Mouse (Mus musculus): ENCODE data around the gene Il18r1.
A peak's percentile ranks its signal among the peaks of the same experiment; 100 is the strongest.

Il18r1 gene

GRCm38 (mm10) chr1:40465477-40466430, at the start of gene Il18r1:
Gene Il18r1, plus strand, starts transcription at chr1:40465552.
- no peak for DNase-seq (ENCODE audit: low spot score)

DNA sequence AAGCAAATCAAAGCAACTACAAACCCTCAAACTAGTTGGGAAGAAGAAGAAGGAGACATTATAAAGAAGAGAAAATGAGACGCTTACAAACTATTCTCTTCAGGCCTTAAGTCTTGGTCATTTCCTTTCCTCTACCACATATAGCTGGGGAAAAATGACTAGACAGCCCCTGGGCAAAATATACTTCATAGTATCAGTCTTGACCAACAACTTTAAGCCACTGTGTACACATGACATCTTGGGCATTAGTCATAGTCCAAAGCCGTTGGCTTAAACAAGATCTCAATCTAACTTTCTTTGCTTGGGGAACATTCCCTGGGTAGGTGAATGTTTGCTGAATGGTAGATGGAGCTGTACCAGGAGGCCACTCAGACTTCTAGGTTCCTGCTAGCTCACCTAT, 48.3 kb upstream of the Il18r1 start:
- no peak for DNase-seq (ENCODE audit: low spot score)

DNA sequence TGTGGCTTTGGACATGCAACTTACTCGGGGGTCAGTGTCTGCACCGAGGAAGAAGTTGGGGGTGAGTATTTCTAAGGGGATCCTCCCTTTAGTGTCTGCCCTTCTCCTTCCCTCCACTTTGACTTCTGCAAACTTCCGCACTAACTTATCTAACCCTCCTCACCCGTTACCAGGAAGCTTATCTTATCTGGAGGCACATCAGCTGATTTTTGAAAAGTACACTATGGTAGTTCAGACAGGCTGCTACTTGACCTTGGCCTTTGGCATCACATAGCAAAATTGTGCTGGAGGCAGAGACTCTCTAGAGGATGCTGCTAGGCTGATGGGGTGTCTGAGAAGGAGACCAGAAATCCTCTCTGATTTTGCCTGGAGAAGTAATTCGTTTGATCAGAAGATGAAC, 46.8 kb upstream of the Il18r1 start:
- DNase-seq (ENCODE audit: low spot score) = no peak

- DNase-seq (ENCODE audit: low spot score) = no peak
These were observed 41.5 kb upstream of the Il18r1 start for GRCm38 (mm10) chr1:40423892-40424291.

- DNase-seq (ENCODE audit: low spot score) = no peak
These were observed 38.1 kb upstream of the Il18r1 start for GRCm38 (mm10) chr1:40427270-40427669.

GRCm38 (mm10) chr1:40427901-40428300, 37.5 kb upstream of the Il18r1 start:
- DNase-seq (ENCODE audit: low spot score) = no peak

GRCm38 (mm10) chr1:40428910-40429675, 36.3 kb upstream of the Il18r1 start, which contains the start of gene Il1rl1:
Gene Il1rl1, plus strand, starts transcription at chr1:40429570.
- no peak for DNase-seq (ENCODE audit: low spot score)

DNA sequence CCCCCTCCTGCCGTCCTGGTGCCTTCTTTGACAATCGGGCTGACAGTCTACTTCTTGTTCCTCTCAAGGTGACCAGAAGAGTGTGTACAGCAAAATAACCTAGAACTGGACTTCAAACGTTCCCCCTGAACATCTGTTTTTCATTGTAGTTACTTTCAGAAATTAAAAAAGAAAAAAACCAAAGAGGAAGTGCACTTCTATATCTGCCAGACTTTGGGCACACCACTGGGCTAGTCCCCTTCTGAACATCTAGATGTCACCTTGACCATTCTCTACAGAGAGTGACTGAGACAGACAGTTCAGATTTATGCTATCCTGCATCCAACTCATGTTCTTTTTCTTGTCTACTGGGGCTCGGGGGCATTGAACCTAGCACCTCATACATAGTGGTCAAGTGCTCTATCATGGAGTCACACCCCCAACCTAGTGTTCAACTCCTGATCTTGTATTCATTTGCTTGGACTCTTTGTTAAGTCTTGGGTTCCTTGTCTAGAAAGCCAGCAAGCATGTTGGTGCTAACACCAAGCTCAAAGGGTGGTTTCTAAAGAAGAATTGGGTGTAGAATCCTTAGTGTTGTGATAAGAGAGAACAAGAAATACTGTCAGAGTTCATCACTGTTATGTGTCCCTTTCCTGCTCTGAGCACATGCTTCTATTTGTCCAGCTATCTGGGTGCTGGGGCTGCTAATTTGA, 35.1 kb upstream of the Il18r1 start:
- no peak for DNase-seq (ENCODE audit: low spot score)

DNA sequence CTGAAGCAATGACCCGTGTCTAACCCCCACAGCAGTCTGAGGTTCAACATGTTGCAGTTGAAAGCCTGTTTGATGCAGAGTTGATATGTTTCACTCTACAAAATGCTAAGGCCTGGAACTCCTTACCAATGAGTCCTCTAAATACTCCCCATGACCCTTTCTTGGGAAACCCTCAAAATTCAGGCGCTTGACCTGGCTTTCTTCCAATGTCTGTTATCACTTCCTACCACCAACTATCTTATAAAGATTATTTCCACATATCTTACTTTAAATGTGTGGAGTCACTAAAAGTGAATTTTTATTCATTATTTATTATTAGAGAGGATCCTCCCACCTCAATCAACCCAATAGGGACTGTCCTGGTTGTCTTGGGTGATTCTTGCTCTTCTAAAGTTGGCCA, 33.2 kb upstream of the Il18r1 start:
- no peak for DNase-seq (ENCODE audit: low spot score)

- no peak for DNase-seq (ENCODE audit: low spot score)
These were observed 29.4 kb upstream of the Il18r1 start for GRCm38 (mm10) chr1:40435936-40436335.

DNA sequence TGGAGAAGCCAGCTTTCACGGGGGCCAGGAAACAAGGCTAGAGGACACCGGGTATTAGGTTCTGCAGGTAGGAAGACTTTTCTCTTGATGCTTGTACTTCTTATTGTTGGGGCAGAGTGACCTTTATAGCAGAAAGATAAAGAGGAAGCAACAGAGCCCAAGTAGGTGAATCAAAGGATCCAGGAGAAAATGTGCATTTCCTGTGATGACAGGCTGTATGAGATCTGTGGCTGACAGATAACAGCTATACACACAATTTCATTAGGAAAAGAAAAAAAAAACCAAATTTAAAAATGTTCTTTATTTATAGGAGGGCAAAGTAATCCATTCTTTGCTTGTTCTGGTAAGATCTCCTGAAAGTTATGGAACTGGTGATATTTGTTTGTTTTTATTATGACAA, 28.0 kb upstream of the Il18r1 start:
- DNase-seq (ENCODE audit: low spot score) = no peak

DNA sequence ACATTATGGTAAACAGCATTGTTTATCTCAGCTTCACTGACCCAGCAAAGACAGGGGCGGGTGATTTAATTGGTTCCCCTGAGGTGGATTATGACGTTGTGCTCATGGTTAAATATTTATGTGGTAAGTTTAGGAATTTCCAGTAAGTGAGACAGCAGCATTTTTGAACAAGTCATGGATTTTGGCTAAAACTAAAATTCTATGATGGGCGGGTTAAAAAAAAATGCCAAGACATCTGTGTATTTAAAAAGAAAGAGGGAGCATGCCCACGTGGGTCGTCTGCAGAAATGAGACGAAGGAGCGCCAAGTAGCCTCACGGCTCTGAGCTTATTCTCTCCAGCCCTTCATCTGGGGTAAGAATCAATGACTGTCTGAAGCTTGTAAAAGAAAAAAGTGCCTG, 25.8 kb upstream of the Il18r1 start:
- DNase-seq (ENCODE audit: low spot score) = no peak

- DNase-seq (ENCODE audit: low spot score) = peak; percentile 9
These were observed 20.6 kb upstream of the Il18r1 start for GRCm38 (mm10) chr1:40444800-40445199.

DNA sequence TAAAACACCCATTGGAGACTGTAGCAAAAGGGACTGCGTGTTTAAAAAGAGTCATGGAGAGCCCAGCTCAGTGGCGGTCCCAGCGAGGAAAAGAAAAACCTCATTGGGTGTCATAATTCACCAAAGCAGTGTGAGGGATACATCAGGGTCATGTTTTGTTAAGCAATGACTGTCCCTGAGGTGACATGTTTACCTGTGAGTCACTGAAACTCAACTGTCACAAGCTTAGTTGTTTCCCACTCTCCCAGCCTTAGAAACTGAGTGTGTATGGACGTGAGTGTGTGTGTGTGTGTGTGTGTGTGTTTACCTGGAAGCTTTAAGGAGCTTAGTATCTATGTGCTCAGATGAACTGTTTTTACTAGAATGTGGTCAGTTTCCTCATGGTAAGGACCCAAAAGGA, 2.0 kb downstream of the Il18r1 start:
- DNase-seq (ENCODE audit: low spot score) = no peak

DNA sequence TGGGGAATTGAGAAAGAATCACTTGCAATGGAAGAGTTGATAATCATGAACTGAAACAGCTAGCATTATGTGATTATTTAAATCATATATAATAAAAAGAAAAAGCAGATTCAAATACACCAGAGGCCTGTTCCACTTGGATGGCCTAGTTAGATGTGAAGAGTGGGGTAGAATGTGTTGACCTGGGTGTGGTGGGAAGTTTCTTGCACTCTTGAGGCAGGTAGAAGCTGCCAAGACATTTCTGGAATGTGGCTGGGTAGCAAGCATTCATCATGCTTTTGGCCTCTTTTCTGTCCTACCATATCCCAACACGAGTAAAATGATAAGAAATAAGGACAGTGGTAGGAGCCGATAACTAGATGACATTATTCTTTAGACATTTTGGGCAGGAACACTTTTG, 3.5 kb downstream of the Il18r1 start:
- DNase-seq (ENCODE audit: low spot score) = no peak

DNA sequence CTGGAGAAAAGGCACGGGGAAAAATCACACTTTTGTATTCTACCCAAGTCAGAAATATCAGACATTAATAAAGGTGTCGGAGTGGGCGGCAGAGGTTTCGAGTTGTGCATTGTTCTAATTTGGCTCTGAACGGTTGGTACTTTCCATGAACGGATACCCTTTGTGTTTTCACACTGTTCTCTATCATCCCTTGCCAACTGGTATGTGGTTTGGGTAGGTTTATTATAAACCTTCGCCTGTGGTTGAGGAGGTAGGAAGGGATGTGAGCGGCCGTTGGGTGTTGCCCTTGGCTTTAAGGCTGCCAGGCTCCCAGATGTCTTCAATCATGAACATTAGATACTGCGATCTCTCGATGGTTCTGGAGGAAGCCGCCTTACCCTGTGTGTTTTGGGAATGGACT, 4.5 kb downstream of the Il18r1 start:
- no peak for DNase-seq (ENCODE audit: low spot score)

GRCm38 (mm10) chr1:40472401-40472800, 7.0 kb downstream of the Il18r1 start:
- no peak for DNase-seq (ENCODE audit: low spot score)

GRCm38 (mm10) chr1:40473640-40474039, 8.3 kb downstream of the Il18r1 start:
- no peak for DNase-seq (ENCODE audit: low spot score)

DNA sequence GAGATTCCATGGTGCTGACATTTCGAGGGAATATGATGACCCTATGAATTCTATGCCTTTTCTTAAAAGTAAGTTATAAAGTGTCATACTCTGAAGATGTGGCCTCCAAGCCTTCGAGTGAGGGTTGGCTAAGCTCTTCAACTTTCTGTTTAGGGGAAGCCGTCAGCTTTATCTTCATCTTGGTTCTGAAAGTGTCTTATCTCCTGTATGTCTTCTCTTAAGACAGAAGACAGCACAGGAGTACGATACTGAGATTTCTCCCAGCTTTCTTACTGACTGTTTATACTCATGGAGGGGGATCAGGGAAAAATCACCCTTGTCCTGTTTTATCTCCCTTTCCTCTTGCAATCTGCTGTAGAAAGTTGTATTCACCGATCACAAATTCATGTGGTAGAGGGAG, 9.0 kb downstream of the Il18r1 start:
- no peak for DNase-seq (ENCODE audit: low spot score)

DNA sequence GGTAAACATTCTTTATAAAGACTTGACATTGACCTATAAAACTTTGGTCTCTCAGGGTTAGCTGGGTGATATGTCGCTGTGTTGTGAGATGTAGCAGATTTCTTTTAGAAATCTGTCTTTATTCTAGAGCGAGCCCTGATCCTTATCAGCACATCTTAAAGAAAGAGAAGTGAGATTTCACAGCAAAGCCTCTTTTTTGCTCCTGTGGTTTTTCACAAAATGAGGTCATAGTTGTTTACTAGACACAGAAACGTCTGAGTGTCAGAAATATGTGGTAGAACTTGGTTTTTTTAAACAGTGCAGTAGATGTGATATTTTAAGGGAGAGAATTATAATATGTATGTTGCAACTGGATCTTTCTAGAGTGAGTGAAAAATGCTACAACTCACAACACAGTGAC, 10.3 kb downstream of the Il18r1 start:
- DNase-seq (ENCODE audit: low spot score) = peak; percentile 5

- no peak for DNase-seq (ENCODE audit: low spot score)
These were observed 11.4 kb downstream of the Il18r1 start for GRCm38 (mm10) chr1:40476756-40477155.

DNA sequence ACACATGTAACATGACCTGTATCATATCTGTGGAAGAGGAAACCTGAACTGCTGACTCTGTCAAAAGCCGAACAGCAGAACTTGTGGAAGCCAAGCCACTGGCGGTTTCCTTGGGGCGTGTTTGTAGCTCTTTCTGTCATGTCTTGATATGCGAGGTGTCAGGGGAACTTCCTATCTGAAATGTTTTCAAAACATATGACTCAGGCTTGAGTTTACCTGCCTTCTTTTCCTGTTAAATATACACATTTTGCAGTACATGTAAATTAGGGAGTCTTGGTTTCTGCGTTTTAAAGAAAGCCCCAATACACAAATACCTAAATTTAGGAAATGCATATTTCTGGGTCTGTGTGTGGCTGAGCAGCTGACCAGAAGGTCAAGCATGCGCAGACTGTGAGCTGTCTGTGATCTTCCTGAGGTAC, 14.2 kb downstream of the Il18r1 start:
- no peak for DNase-seq (ENCODE audit: low spot score)

- DNase-seq (ENCODE audit: low spot score) = no peak
These were observed 29.2 kb downstream of the Il18r1 start for GRCm38 (mm10) chr1:40494594-40494993.
